Mouse (Mus musculus) liver, postnatal 0 days (tissue): ENCODE data around the gene Pop4.

Source experiments
- CTCF ChIP-seq: sonication (generic); IDR thresholded peaks from 2 replicates; pipeline ENCODE4 v1.5.1; 2016; ENCODE audit warnings: antibody characterized with exemption, low read depth
- EP300 ChIP-seq: IDR thresholded peaks from 2 replicates; pipeline ENCODE4 v1.6.1; 2016; ENCODE audit warnings: antibody characterized with exemption, low read depth, mild to moderate bottlenecking

DNA sequence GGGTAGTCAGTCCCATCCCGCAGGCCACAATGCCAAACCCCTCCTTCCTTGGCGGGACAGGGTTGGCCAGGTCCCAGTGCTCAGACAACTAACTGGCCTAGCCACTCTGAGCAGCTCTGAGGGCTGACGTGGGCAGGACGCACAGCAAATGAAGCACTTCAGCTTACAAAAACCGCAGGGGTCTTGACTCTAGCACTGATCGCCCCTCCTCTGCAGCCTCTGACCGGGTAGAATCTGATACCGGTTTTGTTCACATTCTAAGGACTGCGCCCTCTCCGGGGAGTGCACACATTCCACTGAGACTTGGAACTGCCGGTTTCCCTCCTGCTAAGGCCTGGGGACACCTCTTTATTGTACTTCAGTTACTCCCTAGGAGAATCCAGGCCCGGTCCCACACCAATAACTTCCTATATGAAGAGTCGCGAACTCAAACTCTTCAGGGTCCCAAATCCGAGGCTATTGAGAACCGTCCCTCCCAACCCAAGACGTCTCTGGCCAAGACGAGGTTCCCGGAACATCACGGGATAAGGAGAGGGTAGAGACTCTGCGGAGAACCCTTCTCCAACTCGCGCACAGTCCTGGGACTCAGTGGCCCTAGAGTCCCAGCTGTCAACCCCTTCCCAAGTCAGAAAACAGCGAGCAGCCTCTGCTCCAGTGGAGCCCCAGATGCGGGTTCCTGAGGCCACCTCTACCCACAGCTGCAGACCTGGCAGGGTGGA, 43.9 kb downstream of the Pop4 start:
- TF ChIP-seq CTCF, result 0 out of 2 replicates have a peak, but pooled peaks have one; percentile 6
- TF ChIP-seq EP300, result no peak
